ENCODE assay signal across 25 mouse cellular contexts in the genomic region with DNA sequence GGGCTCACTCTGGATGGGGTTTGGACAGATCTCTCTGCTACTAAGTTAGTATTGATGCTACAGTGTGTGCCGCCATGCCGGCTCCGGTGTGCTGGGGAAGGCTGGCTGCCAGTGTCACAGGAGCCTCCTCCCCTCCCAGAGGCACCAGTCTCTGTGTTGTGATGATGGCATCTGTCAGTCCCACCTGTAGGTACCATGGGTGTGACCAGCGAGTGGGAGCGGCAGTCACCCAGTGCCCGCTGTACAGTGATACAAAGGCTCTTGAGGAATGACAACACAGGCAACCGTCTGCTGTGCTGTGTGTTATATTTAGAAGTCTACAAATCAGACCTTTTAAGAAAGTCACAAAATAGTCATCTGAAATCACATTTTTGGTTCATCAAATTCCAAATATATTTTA. TPM values are rescaled to one million over a fixed set of nuclear protein-coding genes. Genes with fewer than 3 reads are reported as not detected.
DNase-seq lines count a peak whose midpoint lies in the region; ATAC-seq and TF ChIP-seq lines count a peak whose summit lies in the region.
"Had no signal": no experiment of that assay in that cellular context is flagged by ENCODE, and none has a peak within 500 bp of the region (broad histone marks: within the 10 kb centered on the region; RNA-seq: fewer than 3 reads in every experiment).

No protein-coding gene starts in this region.

- no peak for TF ChIP-seq POLR2A in heart, adult 2 months (IDR thresholded peaks at IDR 0.05; ENCODE audit: insufficient read depth, low read depth, low read length)
- no peak for TF ChIP-seq POLR2A in testis, adult 2 months (IDR thresholded peaks at IDR 0.05; ENCODE audit: control insufficient read depth, low read depth, low read length)

- peak; percentile 36; the same call in 1 of the 2 replicates for ATAC-seq in liver, embryonic 12.5 days
- no peak for ATAC-seq in kidney, embryonic 15.5 days (replicated peaks; ENCODE audit: low FRiP score)
- ATAC-seq: forebrain, embryonic 13.5 days; forebrain, embryonic 16.5 days; Patski had no signal

- H3K36me3 ChIP-seq in heart, adult 2 months (ENCODE audit: control insufficient read depth, insufficient read depth, low read length), result no peaks in the 10 kb centered on the region
- peaks cover 17% of the 10 kb centered on the region; the same call in 1 of the 2 replicates for H3K36me3 ChIP-seq in liver, embryonic 12.5 days
- no peaks in the 10 kb centered on the region for H3K36me3 ChIP-seq in testis, adult 2 months (ENCODE audit: control insufficient read depth, insufficient read depth, low read length)
- H3K36me3 ChIP-seq in kidney, embryonic 15.5 days, result peaks cover 24% of the 10 kb centered on the region
- H3K36me3 ChIP-seq: forebrain, embryonic 10.5 days had no signal

- H3K27me3 ChIP-seq in heart, adult 2 months (ENCODE audit: control insufficient read depth, insufficient read depth, low read length), result no peaks in the 10 kb centered on the region
- no peaks in the 10 kb centered on the region for H3K27me3 ChIP-seq in liver, embryonic 12.5 days (replicated peaks)
- H3K27me3 ChIP-seq in testis, adult 2 months (ENCODE audit: control insufficient read depth, insufficient read depth, low read length), result no peaks in the 10 kb centered on the region
- no peaks in the 10 kb centered on the region for H3K27me3 ChIP-seq in kidney, embryonic 15.5 days
- H3K27me3 ChIP-seq: CH12.LX; forebrain, embryonic 13.5 days; hindbrain, embryonic 12.5 days; hindbrain, embryonic 15.5 days; Patski had no signal

- no peak overlapping the region for H3K4me3 ChIP-seq in heart, adult 2 months
- H3K4me3 ChIP-seq in liver, embryonic 12.5 days, result no peak overlapping the region
- no peak overlapping the region for H3K4me3 ChIP-seq in testis, adult 2 months (ENCODE audit: control insufficient read depth, low read depth, low read length)
- H3K4me3 ChIP-seq in kidney, embryonic 15.5 days (replicated peaks), result no peak overlapping the region
- H3K4me3 ChIP-seq: forebrain, embryonic 10.5 days; forebrain, embryonic 13.5 days; hindbrain, embryonic 12.5 days; hindbrain, embryonic 15.5 days had no signal

- WGBS in heart, adult 2 months, result 76% methylated on average over 7 of the region's 7 CpGs
- 89% methylated on average over 7 of the region's 7 CpGs for WGBS in liver, embryonic 12.5 days (ENCODE audit: insufficient replicate concordance)
- 88% methylated on average over 7 of the region's 7 CpGs for WGBS in kidney, embryonic 15.5 days

- intact Hi-C loops in heart, adult 2 months (cut with DNase I), result loop anchor here (5.0 kb wide), 2 partner anchors 47 to 87 kb away; a partner anchor contains a TSS

- no peak overlapping the region for H3K4me2 ChIP-seq in liver, embryonic 12.5 days
- H3K4me2 ChIP-seq in kidney, embryonic 15.5 days, result no peak overlapping the region
- H3K4me2 ChIP-seq: forebrain, embryonic 13.5 days; heart, embryonic 11.5 days; hindbrain, embryonic 12.5 days; hindbrain, embryonic 15.5 days had no signal

- DNase-seq in heart, adult 2 months, result no peak
- DNase-seq in heart, adult 8-10 months (ENCODE audit: low spot score), result no peak
- DNase-seq in liver, result no peak
- DNase-seq in testis, postnatal 14 days (ENCODE audit: low spot score), result no peak
- DNase-seq: adrenal gland, postnatal 10 days; adrenal gland, postnatal 36 days; B cell, adult 2 months; cerebellum, adult 18-20 months; cerebellum, adult 9-10 months; cerebellum, postnatal 14 days; gastrocnemius, postnatal 25 days; heart, adult 18-20 months had no signal

- TF ChIP-seq CTCF in heart, adult 2 months (IDR thresholded peaks at IDR 0.05), result no peak
- TF ChIP-seq CTCF in testis, adult 2 months (IDR thresholded peaks at IDR 0.05; ENCODE audit: control insufficient read depth, insufficient read depth, insufficient replicate concordance, low read depth, low read length), result no peak

- H3K27ac ChIP-seq in heart, adult 2 months, result peak overlapping the region; percentile 63
- H3K27ac ChIP-seq in liver, embryonic 12.5 days, result 0 out of 2 replicates have a peak overlapping the region, but pooled peaks have one; percentile 13
- 0 out of 2 replicates have a peak overlapping the region, but pooled peaks have one; percentile 1 for H3K27ac ChIP-seq in testis, adult 2 months (ENCODE audit: control insufficient read depth, insufficient read depth, low read depth, low read length)
- no peak overlapping the region for H3K27ac ChIP-seq in kidney, embryonic 15.5 days
- H3K27ac ChIP-seq: forebrain, embryonic 10.5 days; forebrain, embryonic 13.5 days; hindbrain, embryonic 12.5 days; hindbrain, embryonic 15.5 days had no signal

- H3K79me2 ChIP-seq in heart, adult 2 months (replicated peaks; ENCODE audit: control insufficient read depth, insufficient read depth, low read length), result no peaks in the 10 kb centered on the region

- peaks cover 18% of the 10 kb centered on the region for H3K4me1 ChIP-seq in heart, adult 2 months (ENCODE audit: control insufficient read depth, insufficient read depth, low read length)
- H3K4me1 ChIP-seq in liver, embryonic 12.5 days, result peaks cover 19% of the 10 kb centered on the region
- H3K4me1 ChIP-seq in testis, adult 2 months (ENCODE audit: control insufficient read depth, insufficient read depth, low read length), result peaks cover 13% of the 10 kb centered on the region
- peaks cover 28% of the 10 kb centered on the region for H3K4me1 ChIP-seq in kidney, embryonic 15.5 days

- no peak overlapping the region for H3K9ac ChIP-seq in heart, adult 2 months (ENCODE audit: low read depth, low read length)
- H3K9ac ChIP-seq in liver, embryonic 12.5 days, result no peak overlapping the region
- H3K9ac ChIP-seq in kidney, embryonic 15.5 days, result no peak overlapping the region
- H3K9ac ChIP-seq: forebrain, embryonic 13.5 days; hindbrain, embryonic 12.5 days; hindbrain, embryonic 15.5 days had no signal

- H3K9me3 ChIP-seq in liver, embryonic 12.5 days (replicated peaks), result no peaks in the 10 kb centered on the region
- H3K9me3 ChIP-seq in kidney, embryonic 15.5 days (replicated peaks), result no peaks in the 10 kb centered on the region
- H3K9me3 ChIP-seq: forebrain, embryonic 10.5 days; forebrain, embryonic 13.5 days; G1E; hindbrain, embryonic 12.5 days; hindbrain, embryonic 15.5 days had no signal

- no peak for TF ChIP-seq EP300 in heart, adult 2 months (IDR thresholded peaks at IDR 0.05; ENCODE audit: insufficient read depth, low read depth, low read length)

RNA-seq across cellular contexts. Expression of a gene that starts 47.9 kb away (rescaled TPM):
- total RNA-seq in heart, adult 2 months (2021), result 1 to 10 TPM; 5.2 to 6.3 TPM
- polyA plus RNA-seq in heart, adult 2 months (2012; rRNA removed), result 9.7 and 14.9 TPM in 2 replicates
- total RNA-seq in heart, adult 8-10 months (2022), result 1 to 10 TPM; 4.2 to 8.7 (median 5.8) TPM
- polyA plus RNA-seq in liver, embryonic 12.5 days (2016; fragmentation: Nextera tagmentation; extraction: Ambion mirVana), result 0.08 TPM in 2 replicates
- 2.3 and 3.0 TPM in 2 replicates for polyA plus RNA-seq in testis, adult 2 months (2012; rRNA removed)
- 19.1 and 20.8 TPM in 2 replicates for polyA plus RNA-seq in kidney, embryonic 15.5 days (2015; fragmentation: Nextera tagmentation; extraction: Ambion mirVana)
- total RNA-seq: hematopoietic stem cell, adult 5-6 weeks had no signal
- polyA plus RNA-seq: G1E had no signal

RNA-seq across cellular contexts. Expression of a gene that starts 50.6 kb away (rescaled TPM):
- total RNA-seq in heart, adult 2 months (2021), result 1 to 10 TPM; 9.6 to 9.8 TPM
- 12.2 and 13.1 TPM in 2 replicates for polyA plus RNA-seq in heart, adult 2 months (2012; rRNA removed)
- total RNA-seq in heart, adult 8-10 months (2022), result 10 to 100 TPM; 10.2 to 11.8 (median 11.1) TPM
- 16.2 and 19.9 TPM in 2 replicates for polyA plus RNA-seq in liver, embryonic 12.5 days (2016; fragmentation: Nextera tagmentation; extraction: Ambion mirVana)
- 139 and 142 TPM in 2 replicates for polyA plus RNA-seq in testis, adult 2 months (2012; rRNA removed)
- polyA plus RNA-seq in kidney, embryonic 15.5 days (2015; fragmentation: Nextera tagmentation; extraction: Ambion mirVana), result 35.7 and 36.3 TPM in 2 replicates
